Mouse (Mus musculus) midbrain, embryonic 15.5 days (tissue): Measurements from ENCODE around the gene E130311K13Rik. TPM values are rescaled to one million over a fixed set of nuclear protein-coding genes. Genes with fewer than 3 reads are reported as not detected.

ENCODE experiments used
- ATAC-seq: fragments of 200-750 bp; cut with Nextera tagmentation; replicated peaks from 2 replicates; pipeline ENCODE4 v1.8.0; 2017; ENCODE audit warnings: moderate TSS enrichment
- H3K27ac ChIP-seq: fragments of 300-500 bp; sonication (generic); 2 replicates; pipeline ENCODE4 v1.5.1; 2015; ENCODE audit warnings: mild to moderate bottlenecking, inconsistent platforms
- H3K27me3 ChIP-seq: fragments of 300-500 bp; sonication (generic); replicated peaks from 2 replicates; pipeline ENCODE4 v1.6.1; 2015; ENCODE audit warnings: inconsistent platforms
- H3K36me3 ChIP-seq: fragments of 300-500 bp; sonication (generic); replicated peaks from 2 replicates; pipeline ENCODE4 v1.6.1; 2015; ENCODE audit warnings: inconsistent platforms
- H3K4me1 ChIP-seq: fragments of 300-500 bp; sonication (generic); 2 replicates; pipeline ENCODE4 v1.6.1; 2015; ENCODE audit warnings: inconsistent platforms
- H3K4me2 ChIP-seq: fragments of 300-500 bp; sonication (generic); 2 replicates; pipeline ENCODE4 v1.6.1; 2015; ENCODE audit warnings: inconsistent platforms, mild to moderate bottlenecking, moderate library complexity
- H3K4me3 ChIP-seq: fragments of 300-500 bp; sonication (generic); 2 replicates; pipeline ENCODE4 v1.5.1; 2015; ENCODE audit warnings: mild to moderate bottlenecking, inconsistent platforms
- H3K9ac ChIP-seq: fragments of 300-500 bp; sonication (generic); 2 replicates; pipeline ENCODE4 v1.6.1; 2015; ENCODE audit warnings: mild to moderate bottlenecking, inconsistent platforms
- H3K9me3 ChIP-seq: fragments of 300-500 bp; sonication (generic); 2 replicates; pipeline ENCODE4 v1.6.1; 2016; ENCODE audit warnings: inconsistent platforms
- WGBS: fragments of 180-500 bp; shearing (Covaris S2); methylation state at CpG from one replicate; pipeline ENCODE4 v1.1.7; 2015; ENCODE audit warnings: mixed read lengths; 5-methylcytosine and 5-hydroxymethylcytosine counted together
- polyA plus RNA-seq: library from polyadenylated mRNA; unstranded; fragments of >200 nt; fragmentation: Nextera tagmentation; extraction: Ambion mirVana; gene quantifications from 2 replicates; pipeline ENCODE4 v1.2.1, GENCODE M21; 2015

The E130311K13Rik gene
- polyA plus RNA-seq, 1 experiment from 2014 or later, result 7.8 TPM

- Histone ChIP-seq H3K9ac (no peak overlapping the region), H3K27me3 (no peaks in the 10 kb centered on the region), H3K4me2 (no peak overlapping the region), H3K27ac (no peak overlapping the region), H3K4me3 (no peak overlapping the region), H3K9me3 (no peaks in the 10 kb centered on the region), H3K4me1 (peaks cover 11% of the 10 kb centered on the region), H3K36me3 (peaks cover 6% of the 10 kb centered on the region; the same call in 1 of the 2 replicates)
- 78% methylated on average over 2 of the region's 2 CpGs for WGBS
- ATAC-seq, result no peak
These were observed 48.2 kb downstream of the E130311K13Rik start for GRCm38 (mm10) chr3:63881065-63881464.

- no peaks in the 10 kb centered on the region for H3K36me3 ChIP-seq
- peaks cover 11% of the 10 kb centered on the region for H3K4me1 ChIP-seq
- 10% methylated on average over 4 of the region's 4 CpGs for WGBS
- H3K9me3 ChIP-seq, result no peaks in the 10 kb centered on the region
- no peak overlapping the region for H3K9ac ChIP-seq
- H3K27me3 ChIP-seq, result no peaks in the 10 kb centered on the region
- ATAC-seq, result peak; percentile 91
- H3K4me3 ChIP-seq, result no peak overlapping the region
- H3K4me2 ChIP-seq, result no peak overlapping the region
- H3K27ac ChIP-seq, result peak overlapping the region; percentile 51
These were observed 50.1 kb downstream of the E130311K13Rik start for GRCm38 (mm10) chr3:63878995-63879666.

GRCm38 (mm10) chr3:63872818-63873217, 56.5 kb downstream of the E130311K13Rik start:
- Histone ChIP-seq H3K4me1 (no peaks in the 10 kb centered on the region), H3K9ac (no peak overlapping the region), H3K36me3 (no peaks in the 10 kb centered on the region), H3K4me3 (no peak overlapping the region), H3K27ac (no peak overlapping the region), H3K27me3 (no peaks in the 10 kb centered on the region), H3K9me3 (no peaks in the 10 kb centered on the region), H3K4me2 (no peak overlapping the region)
- WGBS, result 13% methylated on average over 1 of the region's 1 CpGs
- ATAC-seq, result no peak

GRCm38 (mm10) chr3:63871249-63871648, 58.0 kb downstream of the E130311K13Rik start:
- H3K4me1 ChIP-seq, result no peaks in the 10 kb centered on the region
- no peak overlapping the region for H3K9ac ChIP-seq
- no peak overlapping the region for H3K27ac ChIP-seq
- H3K36me3 ChIP-seq, result no peaks in the 10 kb centered on the region
- H3K4me3 ChIP-seq, result no peak overlapping the region
- no peak; the same call in 1 of the 2 replicates for ATAC-seq
- no peaks in the 10 kb centered on the region for H3K9me3 ChIP-seq
- no peak overlapping the region for H3K4me2 ChIP-seq
- no peaks in the 10 kb centered on the region for H3K27me3 ChIP-seq
- 7% methylated on average over 2 of the region's 2 CpGs for WGBS

- Histone ChIP-seq H3K9me3 (no peaks in the 10 kb centered on the region), H3K27ac (no peak overlapping the region), H3K9ac (no peak overlapping the region), H3K27me3 (no peaks in the 10 kb centered on the region), H3K4me1 (peaks cover 7% of the 10 kb centered on the region), H3K4me3 (no peak overlapping the region), H3K36me3 (no peaks in the 10 kb centered on the region), H3K4me2 (no peak overlapping the region)
- 0 out of 2 replicates have a peak, but pooled peaks have one; percentile 10 for ATAC-seq
- 65% methylated on average over 1 of the region's 1 CpGs for WGBS
These were observed 61.0 kb downstream of the E130311K13Rik start for GRCm38 (mm10) chr3:63868285-63868684.

GRCm38 (mm10) chr3:63865069-63865468, 64.2 kb downstream of the E130311K13Rik start:
- 32% methylated on average over 2 of the region's 2 CpGs for WGBS
- H3K27ac ChIP-seq, result no peak overlapping the region

More at GRCm38 (mm10) chr3:63865069-63865468, 64.2 kb downstream of the E130311K13Rik start:
- no peaks in the 10 kb centered on the region for H3K36me3 ChIP-seq
- H3K4me3 ChIP-seq, result no peak overlapping the region
- no peak overlapping the region for H3K9ac ChIP-seq
- H3K27me3 ChIP-seq, result no peaks in the 10 kb centered on the region
- no peak for ATAC-seq
- peaks cover 7% of the 10 kb centered on the region for H3K4me1 ChIP-seq
- no peak overlapping the region for H3K4me2 ChIP-seq
- H3K9me3 ChIP-seq, result no peaks in the 10 kb centered on the region

Other genes with a start within 250 kb of the E130311K13Rik start
- 9.9 and 11.0 TPM in 2 replicates for gene Plch1, start 30.0 kb downstream of the E130311K13Rik start, polyA plus RNA-seq
- gene Slc33a1, start 35.3 kb upstream of the E130311K13Rik start, polyA plus RNA-seq, result 18.6 and 19.6 TPM in 2 replicates
- gene Gmps, start 46.6 kb upstream of the E130311K13Rik start, polyA plus RNA-seq, result 46.5 and 50.4 TPM in 2 replicates
- 0.13 and 0.14 TPM in 2 replicates for gene Vmn2r1, start 152.1 kb upstream of the E130311K13Rik start, polyA plus RNA-seq
- 0.04 TPM in 2 replicates for gene Vmn2r2, start 212.5 kb upstream of the E130311K13Rik start, polyA plus RNA-seq